Mouse (Mus musculus) liver, embryonic 16.5 days (tissue): ENCODE data around the gene Srgap3. TPM values are rescaled to one million over a fixed set of nuclear protein-coding genes. Genes with fewer than 3 reads are reported as not detected.

Experiments used
- ATAC-seq: fragments of 200-750 bp; cut with Nextera tagmentation; 2 replicates; pipeline ENCODE4 v1.8.0; 2017; ENCODE audit warnings: low read depth, mild to moderate bottlenecking, moderate number of reproducible peaks, moderate library complexity
- H3K27ac ChIP-seq: fragments of 300-500 bp; sonication (generic); 2 replicates; pipeline ENCODE4 v1.5.1; 2014; ENCODE audit warnings: mild to moderate bottlenecking, low read length
- H3K27me3 ChIP-seq: fragments of 300-500 bp; sonication (generic); 2 replicates; pipeline ENCODE4 v1.6.1; 2014; ENCODE audit warnings: low read depth, low read length, mixed read lengths; ENCODE audit not compliant: control insufficient read depth, insufficient read depth
- H3K36me3 ChIP-seq: fragments of 300-500 bp; sonication (generic); 2 replicates; pipeline ENCODE4 v1.6.1; 2014; ENCODE audit warnings: mild to moderate bottlenecking; ENCODE audit not compliant: control insufficient read depth, insufficient read depth
- H3K4me1 ChIP-seq: fragments of 300-500 bp; sonication (generic); 2 replicates; pipeline ENCODE4 v1.6.1; 2014; ENCODE audit warnings: low read depth, low read length, mixed read lengths; ENCODE audit not compliant: control insufficient read depth
- H3K4me2 ChIP-seq: fragments of 300-500 bp; sonication (generic); 2 replicates; pipeline ENCODE4 v1.6.1; 2014; ENCODE audit warnings: low read depth, low read length, mixed read lengths
- H3K4me3 ChIP-seq: fragments of 300-500 bp; sonication (generic); 2 replicates; pipeline ENCODE4 v1.5.1; 2014; ENCODE audit warnings: low read depth, mild to moderate bottlenecking, low read length
- H3K9ac ChIP-seq: fragments of 300-500 bp; sonication (generic); 2 replicates; pipeline ENCODE4 v1.6.1; 2014; ENCODE audit warnings: low read depth, low read length
- H3K9me3 ChIP-seq: fragments of 300-500 bp; sonication (generic); replicated peaks from 2 replicates; pipeline ENCODE4 v1.6.1; 2016; ENCODE audit warnings: low read length; ENCODE audit not compliant: control insufficient read depth
- WGBS: fragments of 180-500 bp; shearing (Covaris S2); extraction: QIAGEN DNeasy Blood & Tissue Kit; methylation state at CpG from one replicate; pipeline ENCODE4 v1.1.7; 2014; ENCODE audit not compliant: insufficient replicate concordance; 5-methylcytosine and 5-hydroxymethylcytosine counted together
- polyA plus RNA-seq: library from polyadenylated mRNA; unstranded; fragments of >200 nt; fragmentation: Nextera tagmentation; extraction: Ambion mirVana; gene quantifications from 2 replicates; pipeline ENCODE4 v1.2.1, GENCODE M21; 2015

Srgap3 gene
- polyA plus RNA-seq, 1 experiment from 2014 or later, result 0.22 TPM

- H3K9ac ChIP-seq, result no peak overlapping the region
Measured at GRCm38 (mm10) chr6:112925234-112925975, 21.7 kb downstream of the Srgap3 start.

GRCm38 (mm10) chr6:112924606-112925141, 22.4 kb downstream of the Srgap3 start:
- 69% methylated on average over 13 of the region's 13 CpGs for WGBS
- Histone ChIP-seq H3K4me3 (no peak overlapping the region), H3K4me2 (no peak overlapping the region), H3K27ac (no peak overlapping the region), H3K4me1 (no peaks in the 10 kb centered on the region), H3K27me3 (no peaks in the 10 kb centered on the region), H3K36me3 (no peaks in the 10 kb centered on the region), H3K9me3 (no peaks in the 10 kb centered on the region), H3K9ac (no peak overlapping the region)
- ATAC-seq, result no peak

More at GRCm38 (mm10) chr6:112925234-112925975, 21.7 kb downstream of the Srgap3 start:
- Histone ChIP-seq H3K36me3 (no peaks in the 10 kb centered on the region), H3K27ac (no peak overlapping the region), H3K27me3 (no peaks in the 10 kb centered on the region), H3K4me2 (no peak overlapping the region), H3K4me1 (no peaks in the 10 kb centered on the region), H3K4me3 (no peak overlapping the region), H3K9me3 (no peaks in the 10 kb centered on the region)
- 55% methylated on average over 11 of the region's 11 CpGs for WGBS
- ATAC-seq, result no peak

GRCm38 (mm10) chr6:112920619-112921195, 26.4 kb downstream of the Srgap3 start:
- WGBS, result 74% methylated on average over 8 of the region's 8 CpGs
- ATAC-seq, result no peak

GRCm38 (mm10) chr6:112917717-112918116, 29.3 kb downstream of the Srgap3 start:
- no peak for ATAC-seq
- H3K4me1 ChIP-seq, result no peaks in the 10 kb centered on the region
- H3K9ac ChIP-seq, result no peak overlapping the region
- WGBS, result 75% methylated on average over 8 of the region's 8 CpGs
- H3K36me3 ChIP-seq, result no peaks in the 10 kb centered on the region
- H3K4me3 ChIP-seq, result no peak overlapping the region
- no peaks in the 10 kb centered on the region for H3K27me3 ChIP-seq
- no peaks in the 10 kb centered on the region for H3K9me3 ChIP-seq
- H3K27ac ChIP-seq, result no peak overlapping the region
- H3K4me2 ChIP-seq, result no peak overlapping the region

More at GRCm38 (mm10) chr6:112920619-112921195, 26.4 kb downstream of the Srgap3 start:
- no peaks in the 10 kb centered on the region for H3K9me3 ChIP-seq
- H3K4me1 ChIP-seq, result no peaks in the 10 kb centered on the region
- no peaks in the 10 kb centered on the region for H3K36me3 ChIP-seq
- no peak overlapping the region for H3K9ac ChIP-seq
- no peak overlapping the region for H3K4me2 ChIP-seq
- no peak overlapping the region for H3K4me3 ChIP-seq
- H3K27ac ChIP-seq, result no peak overlapping the region
- no peaks in the 10 kb centered on the region for H3K27me3 ChIP-seq

GRCm38 (mm10) chr6:112916243-112916642, 30.8 kb downstream of the Srgap3 start:
- no peak overlapping the region for H3K4me2 ChIP-seq
- H3K27ac ChIP-seq, result no peak overlapping the region
- H3K9me3 ChIP-seq, result no peaks in the 10 kb centered on the region
- H3K9ac ChIP-seq, result no peak overlapping the region
- no peaks in the 10 kb centered on the region for H3K27me3 ChIP-seq
- no peak overlapping the region for H3K4me3 ChIP-seq
- ATAC-seq, result no peak
- no peaks in the 10 kb centered on the region for H3K36me3 ChIP-seq
- H3K4me1 ChIP-seq, result no peaks in the 10 kb centered on the region
- 70% methylated on average over 2 of the region's 2 CpGs for WGBS

GRCm38 (mm10) chr6:112912552-112912951, 34.5 kb downstream of the Srgap3 start:
- WGBS, result 55% methylated on average over 5 of the region's 5 CpGs
- no peak for ATAC-seq
- H3K27ac ChIP-seq, result no peak overlapping the region

GRCm38 (mm10) chr6:112909711-112910110, 37.4 kb downstream of the Srgap3 start:
- Histone ChIP-seq H3K27me3 (no peaks in the 10 kb centered on the region), H3K4me1 (no peaks in the 10 kb centered on the region), H3K4me3 (no peak overlapping the region), H3K4me2 (no peak overlapping the region), H3K36me3 (no peaks in the 10 kb centered on the region), H3K9ac (no peak overlapping the region), H3K27ac (no peak overlapping the region), H3K9me3 (no peaks in the 10 kb centered on the region)
- 64% methylated on average over 2 of the region's 2 CpGs for WGBS
- no peak for ATAC-seq

More at GRCm38 (mm10) chr6:112912552-112912951, 34.5 kb downstream of the Srgap3 start:
- Histone ChIP-seq H3K4me3 (no peak overlapping the region), H3K4me1 (no peaks in the 10 kb centered on the region), H3K9ac (no peak overlapping the region), H3K4me2 (no peak overlapping the region), H3K36me3 (no peaks in the 10 kb centered on the region), H3K9me3 (no peaks in the 10 kb centered on the region), H3K27me3 (no peaks in the 10 kb centered on the region)

GRCm38 (mm10) chr6:112907887-112908584, 39.0 kb downstream of the Srgap3 start:
- WGBS, result 17% methylated on average over 8 of the region's 8 CpGs
- no peak overlapping the region for H3K27ac ChIP-seq
- no peak overlapping the region for H3K4me3 ChIP-seq
- no peaks in the 10 kb centered on the region for H3K36me3 ChIP-seq
- H3K9me3 ChIP-seq, result no peaks in the 10 kb centered on the region
- no peak overlapping the region for H3K4me2 ChIP-seq
- ATAC-seq, result no peak
- H3K4me1 ChIP-seq, result no peaks in the 10 kb centered on the region
- no peak overlapping the region for H3K9ac ChIP-seq
- H3K27me3 ChIP-seq, result no peaks in the 10 kb centered on the region
